Mouse (Mus musculus): Measurements from ENCODE around the gene Prpf40b. TPM values are rescaled to one million over a fixed set of nuclear protein-coding genes. Genes with fewer than 3 reads are reported as not detected.

The Prpf40b gene
- polyA plus RNA-seq, 1 experiment = 74.1 TPM

GRCm38 (mm10) chr15:99290586-99290985, 4.3 kb upstream of the Prpf40b start:
- no peak for DNase-seq (ENCODE audit: low spot score)

- DNase-seq (ENCODE audit: low spot score) = no peak
These were observed 600 bp upstream of the Prpf40b start for GRCm38 (mm10) chr15:99294287-99294686.

- DNase-seq (ENCODE audit: low spot score) = no peak
These were observed 646 bp downstream of the Prpf40b start, which contains the start of gene Fam186b for GRCm38 (mm10) chr15:99295484-99295981. Fam186b (minus strand) TSS chr15:99295888.

- DNase-seq (ENCODE audit: low spot score) = no peak
These were observed 1.3 kb downstream of the Prpf40b start for GRCm38 (mm10) chr15:99296213-99296612.

GRCm38 (mm10) chr15:99307476-99307875, 12.6 kb downstream of the Prpf40b start:
- DNase-seq (ENCODE audit: low spot score) = no peak

- DNase-seq (ENCODE audit: low spot score) = no peak
These were observed 14.7 kb downstream of the Prpf40b start for GRCm38 (mm10) chr15:99309549-99309948.

GRCm38 (mm10) chr15:99310617-99311016, 15.7 kb downstream of the Prpf40b start:
- DNase-seq (ENCODE audit: low spot score) = no peak

GRCm38 (mm10) chr15:99314891-99315290, 20.0 kb downstream of the Prpf40b start:
- no peak for DNase-seq (ENCODE audit: low spot score)

GRCm38 (mm10) chr15:99316314-99317266, 21.7 kb downstream of the Prpf40b start:
- DNase-seq (ENCODE audit: low spot score) = no peak

- no peak for DNase-seq (ENCODE audit: low spot score)
These were observed 22.4 kb downstream of the Prpf40b start for GRCm38 (mm10) chr15:99317267-99317651.

GRCm38 (mm10) chr15:99318071-99318470, 23.2 kb downstream of the Prpf40b start:
- DNase-seq (ENCODE audit: low spot score) = no peak

- DNase-seq (ENCODE audit: low spot score) = no peak
These were observed 24.0 kb downstream of the Prpf40b start for GRCm38 (mm10) chr15:99318861-99319410.

- no peak for DNase-seq (ENCODE audit: low spot score)
These were observed 24.6 kb downstream of the Prpf40b start for GRCm38 (mm10) chr15:99319411-99319871.

- no peak for DNase-seq (ENCODE audit: low spot score)
These were observed 25.3 kb downstream of the Prpf40b start for GRCm38 (mm10) chr15:99320168-99320674.

GRCm38 (mm10) chr15:99320978-99321377, 26.1 kb downstream of the Prpf40b start:
- DNase-seq (ENCODE audit: low spot score) = no peak

- no peak for DNase-seq (ENCODE audit: low spot score)
These were observed 29.3 kb downstream of the Prpf40b start for GRCm38 (mm10) chr15:99324151-99324550.

GRCm38 (mm10) chr15:99325598-99325997, 30.7 kb downstream of the Prpf40b start:
- DNase-seq (ENCODE audit: low spot score) = no peak

- no peak for DNase-seq (ENCODE audit: low spot score)
These were observed 31.5 kb downstream of the Prpf40b start for GRCm38 (mm10) chr15:99326407-99326806.

- DNase-seq (ENCODE audit: low spot score) = no peak
These were observed 32.1 kb downstream of the Prpf40b start for GRCm38 (mm10) chr15:99326959-99327358.

- DNase-seq (ENCODE audit: low spot score) = no peak
These were observed 33.1 kb downstream of the Prpf40b start for GRCm38 (mm10) chr15:99328011-99328410.

- no peak for DNase-seq (ENCODE audit: low spot score)
These were observed 35.4 kb downstream of the Prpf40b start for GRCm38 (mm10) chr15:99330324-99330723.

- no peak for DNase-seq (ENCODE audit: low spot score)
These were observed 36.5 kb downstream of the Prpf40b start for GRCm38 (mm10) chr15:99331341-99331740.

All from urinary bladder, adult 2 months (tissue).